In the genomic region with DNA sequence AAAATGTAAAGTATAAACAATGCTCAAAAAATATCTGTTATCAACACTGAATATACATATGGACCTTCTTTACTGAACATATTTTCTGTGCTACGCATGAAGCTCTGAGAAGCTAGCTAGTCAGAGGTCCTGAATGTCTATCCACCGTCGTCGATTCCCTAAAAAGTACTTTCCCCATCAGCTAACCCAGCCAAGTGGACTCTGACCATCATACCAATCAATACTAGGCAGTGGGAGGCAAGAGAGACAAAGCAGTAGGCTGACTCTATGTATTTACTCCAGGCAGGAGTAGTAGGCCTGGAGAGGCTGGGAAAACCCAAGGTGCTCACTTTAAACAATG, we compare ENCODE assay signal across 8 mouse cellular contexts. TPM values are rescaled to one million over a fixed set of nuclear protein-coding genes. Genes with fewer than 3 reads are reported as not detected.
DNase-seq lines count a peak whose midpoint lies in the region; ATAC-seq and TF ChIP-seq lines count a peak whose summit lies in the region.

No protein-coding gene starts in this region.

- peak overlapping the region; percentile 89 for H3K4me3 ChIP-seq in heart, embryonic 11.5 days (ENCODE audit: low read depth, low read length)
- peak overlapping the region; percentile 53 to 90 for H3K4me3 ChIP-seq in MEL (ENCODE audit: control insufficient read depth in 1 of 2, insufficient read depth in 1 of 2, low read depth in 2 of 2, low read length in 2 of 2)
- peak overlapping the region; percentile 91 for H3K4me3 ChIP-seq in heart, embryonic 16.5 days (ENCODE audit: low read length)

- TF ChIP-seq EP300 in MEL (IDR thresholded peaks at IDR 0.05; ENCODE audit: low read depth in 1 of 2, low read length in 2 of 2): no peak

- intact Hi-C loops in heart, postnatal 14 days (cut with DNase I): no loop called here

- no peaks in the 10 kb centered on the region for H3K36me3 ChIP-seq in heart, embryonic 11.5 days (ENCODE audit: control insufficient read depth, insufficient read depth, low read length)
- H3K36me3 ChIP-seq in MEL (ENCODE audit: control insufficient read depth in 1 of 2, insufficient read depth in 2 of 2, low read length in 2 of 2): peaks cover 4 to 33% of the 10 kb centered on the region in 2 experiments
- no peaks in the 10 kb centered on the region for H3K36me3 ChIP-seq in heart, embryonic 16.5 days (ENCODE audit: control insufficient read depth, insufficient read depth)

- H3K79me2 ChIP-seq in MEL (ENCODE audit: control insufficient read depth, insufficient read depth, low read length, poor library complexity): peaks cover 43% of the 10 kb centered on the region

- H3K4me2 ChIP-seq in heart, embryonic 11.5 days: peak overlapping the region; percentile 76
- H3K4me2 ChIP-seq in heart, embryonic 16.5 days (ENCODE audit: low read depth, low read length): peak overlapping the region; percentile 78

- no peak for ATAC-seq in heart, embryonic 11.5 days (replicated peaks; ENCODE audit: insufficient number of reproducible peaks, low FRiP score, low TSS enrichment)
- no peak for ATAC-seq in heart, embryonic 16.5 days (replicated peaks; ENCODE audit: extremely low read depth, insufficient read depth, low FRiP score)
- ATAC-seq in granulocyte monocyte progenitor cell, adult 5-6 weeks (replicated peaks; ENCODE audit: poor library complexity, severe bottlenecking): no peak

- no peak overlapping the region for H3K27ac ChIP-seq in heart, embryonic 11.5 days (ENCODE audit: low read depth, low read length)
- peak overlapping the region; percentile 51; the same call in 1 of the 2 replicates for H3K27ac ChIP-seq in MEL (ENCODE audit: control insufficient read depth, low read depth, low read length)
- peak overlapping the region; percentile 20; the same call in 1 of the 2 replicates for H3K27ac ChIP-seq in heart, embryonic 16.5 days (ENCODE audit: low read length)

- DNase-seq in heart, postnatal 14 days: no peak
- no peak for DNase-seq in MEL (ENCODE audit: low read depth, low spot score)
- DNase-seq in mesoderm, embryonic 11.5 days (ENCODE audit: low read depth, low spot score): peak; percentile 7
- no peak for DNase-seq in adipocyte (ENCODE audit: low spot score)
- no peak for DNase-seq in adrenal gland, postnatal 14 days

- 17% methylated on average over 4 of the region's 4 CpGs for WGBS in heart, embryonic 11.5 days (ENCODE audit: insufficient replicate concordance)
- 13% methylated on average over 4 of the region's 4 CpGs for WGBS in heart, embryonic 16.5 days

- peaks cover 5% of the 10 kb centered on the region for H3K4me1 ChIP-seq in heart, embryonic 11.5 days (ENCODE audit: control insufficient read depth, insufficient read depth, low read length)
- H3K4me1 ChIP-seq in MEL (ENCODE audit: control insufficient read depth in 1 of 2, insufficient read depth in 2 of 2, low read length in 2 of 2): peaks cover 11 to 15% of the 10 kb centered on the region in 2 experiments
- peaks cover 17% of the 10 kb centered on the region for H3K4me1 ChIP-seq in heart, embryonic 16.5 days (ENCODE audit: control insufficient read depth, insufficient read depth, low read length)

- H3K9me3 ChIP-seq in heart, embryonic 11.5 days (replicated peaks; ENCODE audit: control insufficient read depth, low read length): no peaks in the 10 kb centered on the region
- H3K9me3 ChIP-seq in MEL (replicated peaks; ENCODE audit: insufficient read depth, low read length): no peaks in the 10 kb centered on the region
- H3K9me3 ChIP-seq in heart, embryonic 16.5 days (replicated peaks; ENCODE audit: control insufficient read depth, low read length): no peaks in the 10 kb centered on the region

- TF ChIP-seq RAD21 in MEL (IDR thresholded peaks at IDR 0.05; ENCODE audit: low read depth, low read length): no peak

- H3K27me3 ChIP-seq in heart, embryonic 11.5 days (ENCODE audit: control insufficient read depth, insufficient read depth, low read length): no peaks in the 10 kb centered on the region
- no peaks in the 10 kb centered on the region for H3K27me3 ChIP-seq in MEL (ENCODE audit: control insufficient read depth in 1 of 2, insufficient read depth in 2 of 2, low read length in 2 of 2)
- no peaks in the 10 kb centered on the region for H3K27me3 ChIP-seq in heart, embryonic 16.5 days (ENCODE audit: control insufficient read depth, insufficient read depth, low read length)

- peak overlapping the region; percentile 92 for H3K9ac ChIP-seq in heart, embryonic 11.5 days (ENCODE audit: low read depth, low read length)
- peak overlapping the region; percentile 97 for H3K9ac ChIP-seq in MEL (ENCODE audit: control insufficient read depth, low read depth, low read length, poor library complexity, severe bottlenecking)
- H3K9ac ChIP-seq in heart, embryonic 16.5 days (ENCODE audit: low read length): peak overlapping the region; percentile 97

- TF ChIP-seq CTCF in MEL (IDR thresholded peaks at IDR 0.05 in 2 of 3, conservative IDR thresholded peaks at IDR 0.05 in 1 of 3; ENCODE audit: control insufficient read depth in 1 of 3, insufficient read depth in 1 of 3, low read depth in 2 of 3, low read length in 3 of 3, poor library complexity in 1 of 3, severe bottlenecking in 1 of 3): no peak

- TF ChIP-seq POLR2A in MEL (IDR thresholded peaks at IDR 0.05; ENCODE audit: control insufficient read depth in 1 of 2, insufficient read depth in 1 of 2, low read depth in 1 of 2, low read length in 2 of 2, poor library complexity in 1 of 2): no peak

TF ChIP-seq in MEL, 35 proteins besides CTCF, POLR2A, EP300 and RAD21:
- TF ChIP-seq MAX (IDR thresholded peaks at IDR 0.05; ENCODE audit: low read length): no peak
- no peak for TF ChIP-seq POLR2AphosphoS2 (IDR thresholded peaks at IDR 0.05; ENCODE audit: low read length)
- no peak for TF ChIP-seq NRF1 (IDR thresholded peaks at IDR 0.05; ENCODE audit: insufficient read depth, low read depth, low read length, poor library complexity, severe bottlenecking)
- no peak for TF ChIP-seq MAZ (IDR thresholded peaks at IDR 0.05; ENCODE audit: low read depth, low read length)
- TF ChIP-seq ELF1 (IDR thresholded peaks at IDR 0.05; ENCODE audit: low read depth, low read length): no peak
- no peak for TF ChIP-seq MAFK (IDR thresholded peaks at IDR 0.05; ENCODE audit: borderline replicate concordance, low read depth, low read length)
- no peak for TF ChIP-seq TCF12 (IDR thresholded peaks at IDR 0.05; ENCODE audit: low read depth, low read length)
- no peak for TF ChIP-seq ZNF384 (IDR thresholded peaks at IDR 0.05; ENCODE audit: low read depth, low read length)
- no peak for TF ChIP-seq TAL1 (IDR thresholded peaks at IDR 0.05; ENCODE audit: low read length)
- TF ChIP-seq ZC3H11A (IDR thresholded peaks at IDR 0.05; ENCODE audit: low read depth, low read length): no peak
- no peak for TF ChIP-seq HCFC1 (IDR thresholded peaks at IDR 0.05; ENCODE audit: low read depth, low read length)

RNA-seq across cellular contexts. Expression of a gene that starts 1.8 kb away (rescaled TPM):
- 26.0 and 26.6 TPM in 2 replicates for polyA plus RNA-seq in heart, embryonic 11.5 days (2014; fragmentation: Nextera tagmentation; extraction: Ambion mirVana)
- 10 to 100 TPM; 46.4 to 53.8 TPM for total RNA-seq in heart, postnatal 14 days (2021)
- 42.7 and 54.3 TPM in 2 replicates for total RNA-seq in MEL (2012; rRNA removed)
- polyA plus RNA-seq in MEL (2012; ENCODE audit: insufficient read depth in 1 of 2, insufficient read length in 2 of 2, low read depth in 1 of 2, low replicate concordance in 2 of 2, missing spikeins in 1 of 2): 100 to 1,000 TPM in 1 of 2 experiments, not detected in 1; 126 TPM
- 16.5 and 16.6 TPM in 2 replicates for polyA plus RNA-seq in heart, embryonic 16.5 days (2015; fragmentation: Nextera tagmentation; extraction: Ambion mirVana)
- total RNA-seq in granulocyte monocyte progenitor cell, adult 5-6 weeks (2014; fragmentation: Nextera tagmentation): 157 TPM in 2 replicates
- 66.7 and 68.0 TPM in 2 replicates for total RNA-seq in granulocyte monocyte progenitor cell, adult 5-6 weeks (2017)
- total RNA-seq in adrenal gland, postnatal 14 days (2021): 92.5 and 95.3 TPM in 2 replicates

RNA-seq across cellular contexts. Expression of a gene that starts 41.2 kb away (rescaled TPM):
- 20.3 and 21.0 TPM in 2 replicates for polyA plus RNA-seq in heart, embryonic 11.5 days (2014; fragmentation: Nextera tagmentation; extraction: Ambion mirVana)
- total RNA-seq in heart, postnatal 14 days (2021): 10 to 100 TPM; 10.1 to 14.9 TPM
- 44.6 and 44.7 TPM in 2 replicates for total RNA-seq in MEL (2012; rRNA removed)
- 10 to 100 TPM in 1 of 2 experiments, not detected in 1; 42.3 TPM for polyA plus RNA-seq in MEL (2012; ENCODE audit: insufficient read depth in 1 of 2, insufficient read length in 2 of 2, low read depth in 1 of 2, low replicate concordance in 2 of 2, missing spikeins in 1 of 2)
- 10.1 and 11.6 TPM in 2 replicates for polyA plus RNA-seq in heart, embryonic 16.5 days (2015; fragmentation: Nextera tagmentation; extraction: Ambion mirVana)
- 89.9 and 96.4 TPM in 2 replicates for total RNA-seq in granulocyte monocyte progenitor cell, adult 5-6 weeks (2014; fragmentation: Nextera tagmentation)
- 36.1 and 66.2 TPM in 2 replicates for total RNA-seq in granulocyte monocyte progenitor cell, adult 5-6 weeks (2017)
- total RNA-seq in adrenal gland, postnatal 14 days (2021): 14.4 and 22.4 TPM in 2 replicates
